Mouse (Mus musculus) bone marrow macrophage, adult 2 months (primary cell): ENCODE data around the gene Spsb1.

Source experiments
- CTCF ChIP-seq: IDR thresholded peaks from 2 replicates; pipeline ENCODE4 v1.5.1; 2012; ENCODE audit warnings: low read depth, mild to moderate bottlenecking, low read length, moderate library complexity
- POLR2A ChIP-seq: IDR thresholded peaks from 2 replicates; pipeline ENCODE4 v1.6.1; 2012; ENCODE audit warnings: mild to moderate bottlenecking, low read depth, low read length, borderline replicate concordance

DNA sequence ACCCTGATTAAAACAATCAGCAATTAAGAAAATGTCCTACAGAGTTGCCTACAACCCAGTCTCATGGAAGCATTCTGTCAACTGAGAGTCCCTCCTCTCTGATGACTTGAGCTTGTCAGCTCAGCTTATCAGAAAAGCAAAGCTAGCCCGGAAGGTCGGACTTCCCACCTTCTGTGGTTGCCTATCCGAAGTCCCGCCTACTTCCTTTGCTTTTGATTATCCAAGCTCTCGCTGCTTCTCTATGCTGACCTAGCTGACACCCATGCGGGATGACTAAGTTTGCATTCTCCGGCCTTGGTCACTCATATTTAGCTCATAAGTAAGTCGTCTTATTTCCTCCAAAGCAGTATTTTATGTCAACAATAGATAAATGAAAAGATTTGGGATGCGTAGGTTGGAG is 91.3 kb downstream of the Spsb1 start:
- TF ChIP-seq CTCF (no peak), POLR2A (no peak)
